Mouse (Mus musculus) kidney, embryonic 14.5 days (tissue): ENCODE measurements around the gene Ppp1r21. TPM values are rescaled to one million over a fixed set of nuclear protein-coding genes. Genes with fewer than 3 reads are reported as not detected.

Source experiments
- ATAC-seq: fragments of 200-750 bp; cut with Nextera tagmentation; 2 replicates; pipeline ENCODE4 v1.8.0; 2017; ENCODE audit warnings: moderate number of reproducible peaks, mild to moderate bottlenecking, moderate TSS enrichment, moderate library complexity; ENCODE audit not compliant: low FRiP score, low TSS enrichment
- H3K27ac ChIP-seq: fragments of 300-500 bp; sonication (generic); 2 replicates; pipeline ENCODE4 v1.5.1; 2014; ENCODE audit warnings: low read depth, mild to moderate bottlenecking, low read length, moderate library complexity, mixed read lengths
- H3K27me3 ChIP-seq: fragments of 300-500 bp; sonication (generic); 2 replicates; pipeline ENCODE4 v1.6.1; 2014; ENCODE audit warnings: mild to moderate bottlenecking, low read length; ENCODE audit not compliant: control insufficient read depth, insufficient read depth
- H3K36me3 ChIP-seq: fragments of 300-500 bp; sonication (generic); 2 replicates; pipeline ENCODE4 v1.6.1; 2014; ENCODE audit warnings: low read length, mixed read lengths; ENCODE audit not compliant: control insufficient read depth, insufficient read depth
- H3K4me1 ChIP-seq: fragments of 300-500 bp; sonication (generic); 2 replicates; pipeline ENCODE4 v1.6.1; 2014; ENCODE audit warnings: low read length, mixed read lengths; ENCODE audit not compliant: control insufficient read depth, insufficient read depth
- H3K4me2 ChIP-seq: fragments of 300-500 bp; sonication (generic); replicated peaks from 2 replicates; pipeline ENCODE4 v1.6.1; 2014; ENCODE audit warnings: low read depth, mild to moderate bottlenecking, low read length
- H3K4me3 ChIP-seq: fragments of 300-500 bp; sonication (generic); 2 replicates; pipeline ENCODE4 v1.5.1; 2014; ENCODE audit warnings: mild to moderate bottlenecking, low read length
- H3K9ac ChIP-seq: fragments of 300-500 bp; sonication (generic); 2 replicates; pipeline ENCODE4 v1.6.1; 2014; ENCODE audit warnings: low read depth, mild to moderate bottlenecking, low read length, moderate library complexity
- H3K9me3 ChIP-seq: fragments of 300-500 bp; sonication (generic); 2 replicates; pipeline ENCODE4 v1.6.1; 2016; ENCODE audit warnings: low read length; ENCODE audit not compliant: control insufficient read depth
- WGBS: fragments of 180-500 bp; shearing (Covaris S2); extraction: QIAGEN DNeasy Blood & Tissue Kit; methylation state at CpG from one replicate; pipeline ENCODE4 v1.1.7; 2014; 5-methylcytosine and 5-hydroxymethylcytosine counted together
- polyA plus RNA-seq: library from polyadenylated mRNA; unstranded; fragments of >200 nt; fragmentation: Nextera tagmentation; extraction: Ambion mirVana; gene quantifications from 2 replicates; pipeline ENCODE4 v1.2.1, GENCODE M21; 2014

Ppp1r21 gene
- polyA plus RNA-seq, 1 experiment from 2014 or later = 30.3 TPM

GRCm38 (mm10) chr17:88622711-88623110 is 92.8 kb downstream of the Ppp1r21 start:
- no peak overlapping the region for H3K27ac ChIP-seq
- H3K4me3 ChIP-seq = no peak overlapping the region
- peaks cover 25% of the 10 kb centered on the region for H3K4me1 ChIP-seq
- no peak overlapping the region for H3K9ac ChIP-seq
- H3K4me2 ChIP-seq = no peak overlapping the region
- H3K27me3 ChIP-seq = no peaks in the 10 kb centered on the region
- no peaks in the 10 kb centered on the region for H3K9me3 ChIP-seq
- H3K36me3 ChIP-seq = no peaks in the 10 kb centered on the region
- 95% methylated on average over 1 of the region's 1 CpGs for WGBS
- no peak for ATAC-seq

- Histone ChIP-seq H3K4me1 (peaks cover 36% of the 10 kb centered on the region), H3K27ac (no peak overlapping the region), H3K9ac (no peak overlapping the region), H3K9me3 (no peaks in the 10 kb centered on the region), H3K4me2 (no peak overlapping the region), H3K36me3 (no peaks in the 10 kb centered on the region), H3K27me3 (no peaks in the 10 kb centered on the region), H3K4me3 (no peak overlapping the region)
- WGBS = 88% methylated on average over 4 of the region's 4 CpGs
- no peak for ATAC-seq
Measured at GRCm38 (mm10) chr17:88624386-88624785, 94.5 kb downstream of the Ppp1r21 start.

DNA sequence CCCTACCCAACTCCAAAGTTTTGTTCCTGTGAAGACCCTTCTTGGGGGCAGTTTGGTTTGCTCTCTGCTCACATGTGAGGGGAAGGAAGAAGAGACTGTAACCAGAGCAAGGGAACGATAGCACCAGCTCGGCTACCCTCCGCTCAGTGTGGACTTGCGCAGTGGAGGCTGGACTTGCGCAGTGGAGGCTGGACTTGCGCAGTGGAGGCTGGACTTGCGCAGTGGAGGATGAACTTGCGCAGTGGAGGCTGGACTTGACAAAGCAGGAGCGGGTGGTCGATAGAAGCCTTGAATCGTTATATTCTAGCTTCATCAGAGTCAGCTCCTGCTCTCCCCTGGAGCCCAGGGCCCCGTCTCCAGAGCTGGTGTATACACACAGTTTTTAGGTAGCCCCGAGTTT is 95.4 kb downstream of the Ppp1r21 start:
- no peak overlapping the region for H3K9ac ChIP-seq
- H3K4me1 ChIP-seq = peaks cover 45% of the 10 kb centered on the region
- no peak overlapping the region for H3K4me3 ChIP-seq
- H3K36me3 ChIP-seq = no peaks in the 10 kb centered on the region
- no peak overlapping the region for H3K4me2 ChIP-seq
- H3K27me3 ChIP-seq = no peaks in the 10 kb centered on the region
- 92% methylated on average over 13 of the region's 13 CpGs for WGBS
- ATAC-seq = no peak
- H3K9me3 ChIP-seq = no peaks in the 10 kb centered on the region
- H3K27ac ChIP-seq = peak overlapping the region; percentile 92; the same call in 1 of the 2 replicates

- H3K27me3 ChIP-seq = no peaks in the 10 kb centered on the region
- no peaks in the 10 kb centered on the region for H3K9me3 ChIP-seq
- peak overlapping the region; percentile 92 for H3K27ac ChIP-seq
- H3K4me2 ChIP-seq = peak overlapping the region; percentile 35; the same call in 1 of the 2 replicates
- H3K4me3 ChIP-seq = no peak overlapping the region
- no peak overlapping the region for H3K9ac ChIP-seq
- no peaks in the 10 kb centered on the region for H3K36me3 ChIP-seq
- peak; percentile 12; the same call in 1 of the 2 replicates for ATAC-seq
- 45% methylated on average over 7 of the region's 7 CpGs for WGBS
- H3K4me1 ChIP-seq = peaks cover 51% of the 10 kb centered on the region
Measured at GRCm38 (mm10) chr17:88625931-88626330, 96.0 kb downstream of the Ppp1r21 start.

DNA sequence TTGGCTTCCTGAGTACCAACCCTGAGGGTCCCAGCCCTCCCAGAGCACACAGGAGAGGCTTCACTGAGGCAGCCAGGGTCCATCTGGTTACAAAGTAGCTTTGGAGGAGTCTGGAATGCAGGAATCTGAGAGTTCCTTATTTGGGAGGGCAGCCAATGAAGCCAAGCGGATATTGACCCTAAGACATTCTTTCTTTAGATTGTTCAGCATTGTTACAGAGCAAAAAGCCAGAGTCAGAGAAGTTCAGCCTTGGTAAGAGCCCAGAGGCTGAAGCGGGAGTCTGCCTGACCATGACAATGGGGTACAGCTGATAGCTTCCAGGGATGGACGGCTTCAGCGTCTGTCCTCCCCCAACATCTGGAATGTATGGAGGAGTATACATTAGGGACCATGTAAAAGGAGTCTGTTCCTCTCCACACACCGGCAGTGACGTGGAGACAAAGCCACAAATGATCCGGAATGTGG is 96.5 kb downstream of the Ppp1r21 start:
- Histone ChIP-seq H3K27me3 (no peaks in the 10 kb centered on the region), H3K9ac (no peak overlapping the region), H3K4me2 (peak overlapping the region; percentile 35), H3K4me1 (peaks cover 53% of the 10 kb centered on the region), H3K27ac (peak overlapping the region; percentile 92), H3K4me3 (peak overlapping the region; percentile 11; the same call in 1 of the 2 replicates), H3K9me3 (no peaks in the 10 kb centered on the region), H3K36me3 (no peaks in the 10 kb centered on the region)
- peak; percentile 50 for ATAC-seq
- WGBS = 24% methylated on average over 7 of the region's 7 CpGs

GRCm38 (mm10) chr17:88627150-88627549 is 97.2 kb downstream of the Ppp1r21 start:
- H3K9ac ChIP-seq = no peak overlapping the region
- ATAC-seq = no peak
- peak overlapping the region; percentile 92 for H3K27ac ChIP-seq
- H3K4me1 ChIP-seq = peaks cover 61% of the 10 kb centered on the region
- peak overlapping the region; percentile 35 for H3K4me2 ChIP-seq
- no peaks in the 10 kb centered on the region for H3K27me3 ChIP-seq
- WGBS = 33% methylated on average over 7 of the region's 7 CpGs
- H3K9me3 ChIP-seq = no peaks in the 10 kb centered on the region
- peak overlapping the region; percentile 11 for H3K4me3 ChIP-seq
- H3K36me3 ChIP-seq = no peaks in the 10 kb centered on the region

DNA sequence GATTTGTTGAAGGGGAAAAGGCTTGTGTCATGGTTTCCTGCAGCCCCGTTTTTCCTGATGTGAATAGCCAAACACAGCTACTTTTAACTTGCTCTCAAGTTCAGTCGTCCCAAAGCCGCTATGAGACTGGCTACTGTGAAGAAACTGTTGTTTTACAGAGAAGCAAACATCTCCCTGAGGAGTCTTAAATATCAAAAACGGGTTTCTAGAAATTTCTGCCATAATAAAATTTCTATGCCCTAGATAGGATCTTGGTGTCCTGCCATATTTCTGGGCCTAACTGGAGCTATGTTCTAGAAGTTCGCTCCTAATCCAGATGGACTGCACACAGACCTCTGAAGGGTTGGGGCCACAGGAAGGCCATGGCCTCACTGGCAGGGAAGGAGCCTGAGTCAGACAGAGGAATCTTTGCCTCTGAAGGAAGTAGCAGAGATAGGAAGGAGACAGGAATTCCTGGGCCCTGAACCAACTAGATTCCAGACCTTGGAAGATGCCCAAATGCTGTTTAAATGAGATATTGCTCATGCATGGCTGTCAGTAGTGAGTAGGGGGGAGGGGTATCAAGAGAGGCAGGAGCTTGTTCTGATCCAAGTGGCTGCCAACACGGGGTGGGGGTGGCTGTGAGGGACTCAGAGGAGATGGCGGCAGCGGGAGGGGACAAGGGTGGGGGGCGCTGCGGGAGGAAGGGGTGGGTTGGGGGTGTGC is 98.9 kb downstream of the Ppp1r21 start:
- no peak overlapping the region; the same call in 1 of the 2 replicates for H3K9ac ChIP-seq
- 29% methylated on average over 8 of the region's 10 CpGs for WGBS
- no peak overlapping the region for H3K4me3 ChIP-seq
- H3K36me3 ChIP-seq = no peaks in the 10 kb centered on the region
- no peaks in the 10 kb centered on the region for H3K27me3 ChIP-seq
- H3K4me2 ChIP-seq = peak overlapping the region; percentile 15
- H3K9me3 ChIP-seq = no peaks in the 10 kb centered on the region
- ATAC-seq = peak; percentile 71
- H3K4me1 ChIP-seq = peaks cover 61% of the 10 kb centered on the region
- peak overlapping the region; percentile 92 for H3K27ac ChIP-seq

DNA sequence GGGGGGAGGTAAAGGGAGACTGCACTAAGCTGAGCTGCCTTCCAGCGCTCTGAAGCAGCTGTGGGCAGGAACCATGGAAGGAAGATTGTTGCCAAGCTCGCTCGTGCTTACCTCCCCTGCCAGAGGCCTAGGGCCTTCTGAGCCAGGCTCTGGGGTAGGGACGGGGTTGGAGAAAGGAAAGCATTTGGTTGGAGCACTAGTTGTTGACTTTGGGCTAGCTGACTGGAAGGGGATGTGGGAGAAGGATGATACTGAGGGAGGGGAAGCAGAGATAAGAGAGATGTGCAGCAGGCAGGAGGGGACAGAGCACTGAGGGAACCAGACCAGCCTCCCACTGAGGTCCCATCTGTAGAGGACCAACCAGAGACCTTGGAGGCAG is 99.5 kb downstream of the Ppp1r21 start:
- Histone ChIP-seq H3K9ac (no peak overlapping the region; the same call in 1 of the 2 replicates), H3K4me3 (no peak overlapping the region), H3K4me1 (peaks cover 61% of the 10 kb centered on the region), H3K4me2 (peak overlapping the region; percentile 15), H3K27ac (peak overlapping the region; percentile 92), H3K27me3 (no peaks in the 10 kb centered on the region), H3K36me3 (no peaks in the 10 kb centered on the region), H3K9me3 (no peaks in the 10 kb centered on the region)
- ATAC-seq = peak; percentile 33
- WGBS = 20% methylated on average over 4 of the region's 4 CpGs

DNA sequence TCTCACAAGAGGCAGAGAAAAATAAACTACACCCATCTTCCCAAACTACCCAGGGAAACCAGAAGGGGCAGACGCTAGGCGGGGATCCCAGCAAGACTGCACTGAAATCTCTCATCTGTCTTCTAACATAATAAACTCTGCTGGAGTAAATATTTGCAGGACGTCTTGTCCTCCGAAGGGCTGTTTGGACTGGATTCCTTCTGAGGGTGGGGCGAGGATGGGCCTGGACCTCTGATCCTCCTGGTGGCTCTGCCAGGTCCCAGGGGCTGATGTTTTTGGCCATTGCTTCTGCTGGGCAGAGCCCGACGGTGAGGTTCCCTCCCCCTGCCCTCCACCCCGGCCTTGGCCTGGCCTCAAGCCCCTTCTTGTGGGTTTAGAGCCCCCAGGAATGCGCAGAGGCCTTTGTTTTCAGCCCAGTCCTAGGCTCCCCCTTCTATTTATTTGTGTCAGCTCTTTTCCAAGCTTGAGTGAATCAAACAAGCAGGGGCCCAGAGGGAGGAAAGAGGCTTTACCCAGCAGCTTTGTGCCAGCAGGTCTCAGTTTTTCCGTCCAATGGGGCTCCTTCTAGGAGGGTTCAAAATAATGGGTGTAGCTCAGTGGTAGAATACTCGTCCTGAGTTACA is 100.1 kb downstream of the Ppp1r21 start:
- WGBS = 38% methylated on average over 11 of the region's 11 CpGs
- Histone ChIP-seq H3K9ac (peak overlapping the region; percentile 23; the same call in 1 of the 2 replicates), H3K4me2 (peak overlapping the region; percentile 22; the same call in 1 of the 2 replicates), H3K9me3 (no peaks in the 10 kb centered on the region), H3K27ac (peak overlapping the region; percentile 92), H3K4me1 (peaks cover 61% of the 10 kb centered on the region), H3K4me3 (no peak overlapping the region), H3K27me3 (no peaks in the 10 kb centered on the region), H3K36me3 (no peaks in the 10 kb centered on the region)
- no peak; the same call in 1 of the 2 replicates for ATAC-seq
